Mouse (Mus musculus) heart, postnatal 0 days (tissue): ENCODE measurements around the gene Piga.

ENCODE experiments used
- CTCF ChIP-seq: IDR thresholded peaks from 2 replicates; pipeline ENCODE4 v1.5.1; 2016; ENCODE audit warnings: antibody characterized with exemption, control low read depth, low read depth
- EP300 ChIP-seq: IDR thresholded peaks from 2 replicates; pipeline ENCODE4 v1.6.1; 2016; ENCODE audit warnings: antibody characterized with exemption, low read depth

- TF ChIP-seq CTCF (no peak), EP300 (no peak)
These were observed 20.6 kb downstream of the Piga start for GRCm38 (mm10) chrX:164440140-164440539.
